Mouse (Mus musculus): ENCODE data around the gene Smpdl3b. TPM values are rescaled to one million over a fixed set of nuclear protein-coding genes. Genes with fewer than 3 reads are reported as not detected.
A peak's percentile ranks its signal among the peaks of the same experiment; 100 is the strongest.
"Not testable (repeated sequence)": the region's sequence is repeated elsewhere in the genome, so short reads cannot be mapped to it uniquely, and the experiment has no call there.

Smpdl3b gene
- total RNA-seq, 2 experiments from 2014 or later, result 0.36 to 0.94 TPM

GRCm38 (mm10) chr4:132783732-132784131, 26.7 kb upstream of the Smpdl3b start:
- intact Hi-C loops (cut with DNase I), result no loop called here

GRCm38 (mm10) chr4:132780288-132780687, 23.2 kb upstream of the Smpdl3b start:
- intact Hi-C loops (cut with DNase I), result no loop called here
- no peak for DNase-seq (ENCODE audit: low spot score)

More at GRCm38 (mm10) chr4:132783732-132784131, 26.7 kb upstream of the Smpdl3b start:
- no peak for DNase-seq (ENCODE audit: low spot score)

- DNase-seq (ENCODE audit: low spot score), result no peak
- intact Hi-C loops (cut with DNase I), result no loop called here
Observed at GRCm38 (mm10) chr4:132778562-132779201, 21.6 kb upstream of the Smpdl3b start.

GRCm38 (mm10) chr4:132776764-132777163, 19.7 kb upstream of the Smpdl3b start:
- intact Hi-C loops (cut with DNase I), result loop anchor here (1.0 to 2.0 kb wide), 2 partner anchors 48 to 154 kb away; no protein-coding TSS in a partner anchor
- DNase-seq (ENCODE audit: low spot score), result peak; percentile 29

- intact Hi-C loops (cut with DNase I), result no loop called here
- DNase-seq (ENCODE audit: low spot score), result no peak
Observed at GRCm38 (mm10) chr4:132774905-132775304, 17.9 kb upstream of the Smpdl3b start.

GRCm38 (mm10) chr4:132771776-132772175, 14.7 kb upstream of the Smpdl3b start:
- intact Hi-C loops (cut with DNase I), result no loop called here
- no peak for DNase-seq (ENCODE audit: low spot score)

- peak; percentile 96 for DNase-seq (ENCODE audit: low spot score)
- intact Hi-C loops (cut with DNase I), result no loop called here
Observed at GRCm38 (mm10) chr4:132767914-132768876, 11.1 kb upstream of the Smpdl3b start, which contains the start of gene Rpa2. Gene Rpa2, plus strand, starts transcription at chr4:132768332.

GRCm38 (mm10) chr4:132763125-132763524, 6.1 kb upstream of the Smpdl3b start:
- DNase-seq (ENCODE audit: low spot score); intact Hi-C loops (cut with DNase I): not testable (repeated sequence)

GRCm38 (mm10) chr4:132762602-132763001, 5.5 kb upstream of the Smpdl3b start:
- intact Hi-C loops (cut with DNase I), result no loop called here
- DNase-seq (ENCODE audit: low spot score), result no peak

- intact Hi-C loops (cut with DNase I), result no loop called here
- DNase-seq (ENCODE audit: low spot score), result no peak
Observed at GRCm38 (mm10) chr4:132760296-132760695, 3.2 kb upstream of the Smpdl3b start.

- DNase-seq (ENCODE audit: low spot score), result no peak
- intact Hi-C loops (cut with DNase I), result no loop called here
Observed at GRCm38 (mm10) chr4:132757633-132758351, 740 bp upstream of the Smpdl3b start.

- intact Hi-C loops (cut with DNase I), result no loop called here
- DNase-seq (ENCODE audit: low spot score), result no peak
Observed at GRCm38 (mm10) chr4:132752992-132753391, 4.1 kb downstream of the Smpdl3b start.

- DNase-seq (ENCODE audit: low spot score), result no peak
- intact Hi-C loops (cut with DNase I), result no loop called here
Observed at GRCm38 (mm10) chr4:132749258-132749982, 7.6 kb downstream of the Smpdl3b start.

- intact Hi-C loops (cut with DNase I), result no loop called here
- no peak for DNase-seq (ENCODE audit: low spot score)
Observed at GRCm38 (mm10) chr4:132748778-132749177, 8.3 kb downstream of the Smpdl3b start.

GRCm38 (mm10) chr4:132747664-132748259, 9.3 kb downstream of the Smpdl3b start:
- intact Hi-C loops (cut with DNase I), result no loop called here
- peak; percentile 55 for DNase-seq (ENCODE audit: low spot score)

- DNase-seq (ENCODE audit: low spot score), result no peak
- intact Hi-C loops (cut with DNase I), result no loop called here
Observed at GRCm38 (mm10) chr4:132746911-132747517, 10.0 kb downstream of the Smpdl3b start.

- intact Hi-C loops (cut with DNase I), result no loop called here
- no peak for DNase-seq (ENCODE audit: low spot score)
Observed at GRCm38 (mm10) chr4:132743992-132744911, 12.8 kb downstream of the Smpdl3b start.

GRCm38 (mm10) chr4:132741491-132741890, 15.6 kb downstream of the Smpdl3b start:
- intact Hi-C loops (cut with DNase I), result no loop called here
- DNase-seq (ENCODE audit: low spot score), result no peak

All from heart, postnatal 25 days (tissue).